Mouse (Mus musculus): ENCODE measurements around the gene Plekhg5. TPM values are rescaled to one million over a fixed set of nuclear protein-coding genes. Genes with fewer than 3 reads are reported as not detected.

Plekhg5 gene
- total and polyA plus RNA-seq, 3 experiments, result 0.05 to 2.1 (median 1.1) TPM

DNA sequence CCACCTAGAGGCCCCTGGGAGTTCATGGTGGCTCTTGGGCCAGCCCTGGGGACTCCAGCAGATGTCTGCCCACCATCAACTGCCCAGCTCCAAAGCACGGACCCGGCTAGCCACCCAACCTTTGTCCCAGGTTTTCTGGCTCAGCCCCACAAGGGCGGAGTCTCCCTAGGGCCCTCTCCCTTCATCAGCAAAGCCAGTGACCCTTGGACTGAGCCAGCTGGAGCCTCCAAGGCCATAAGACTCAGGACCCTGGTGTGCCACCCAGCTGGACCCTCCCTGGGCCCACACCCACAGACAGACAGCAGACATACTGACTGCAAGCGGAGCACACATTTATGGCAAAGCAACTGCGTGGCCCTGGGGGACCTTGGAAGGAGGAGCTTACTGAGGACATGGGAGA lies 56.5 kb downstream of the Plekhg5 start:
- no peak for DNase-seq (ENCODE audit: extremely low read depth)
- in situ Hi-C loops (cut with MboI; ENCODE audit: low pct_ligation_motif_present, low pct_unique_long_range_greater_than_20kb, low sequenced_read_pairs), result no loop called here
- Histone ChIP-seq H3K36me3 (replicated peaks in 1 of 2; ENCODE audit: control insufficient read depth in 1 of 2, insufficient read depth in 1 of 2, low read length in 1 of 2) (no peaks in the 10 kb centered on the region), H3K79me2 (replicated peaks; ENCODE audit: control insufficient read depth, extremely low read depth, insufficient read depth, poor library complexity, severe bottlenecking) (no peaks in the 10 kb centered on the region), H3K27ac (ENCODE audit: insufficient read depth, low read depth) (no peak overlapping the region), H3K4me2 (ENCODE audit: insufficient read depth, low read depth, poor library complexity, severe bottlenecking) (no peak overlapping the region), H3K9me3 (replicated peaks; ENCODE audit: low read length) (peaks cover 48% of the 10 kb centered on the region), H3K4me3 (replicated peaks in 1 of 3; ENCODE audit: low read depth in 2 of 3, low read length in 2 of 3, poor library complexity in 1 of 3) (no peak overlapping the region), H3K27me3 (replicated peaks) (peaks cover 95% of the 10 kb centered on the region), H3K9ac (ENCODE audit: insufficient read depth, low read depth) (no peak overlapping the region), H3K4me1 (ENCODE audit: control insufficient read depth in 1 of 2, insufficient read depth in 2 of 2) (peaks cover 15 to 20% of the 10 kb centered on the region in 2 experiments)
- no peak for TF ChIP-seq E2F4 (IDR thresholded peaks at IDR 0.05; ENCODE audit: insufficient replicate concordance, low read depth, low read length)
- TF ChIP-seq JUN (IDR thresholded peaks at IDR 0.05; ENCODE audit: insufficient read depth, low read depth, low read length), result no peak
- TF ChIP-seq NELFE (IDR thresholded peaks at IDR 0.05; ENCODE audit: low read depth, low read length), result no peak
- no peak for TF ChIP-seq ETS1 (conservative IDR thresholded peaks at IDR 0.05; ENCODE audit: low read depth, low read length)
- TF ChIP-seq UBTF (IDR thresholded peaks at IDR 0.05; ENCODE audit: low read depth, low read length), result no peak
- TF ChIP-seq TBP (conservative IDR thresholded peaks at IDR 0.05; ENCODE audit: low read depth, low read length), result no peak
- TF ChIP-seq SMC3 (IDR thresholded peaks at IDR 0.05; ENCODE audit: low read depth, low read length), result no peak
- TF ChIP-seq ZMIZ1 (IDR thresholded peaks at IDR 0.05; ENCODE audit: low read depth, low read length), result no peak
- TF ChIP-seq CHD2 (IDR thresholded peaks at IDR 0.05; ENCODE audit: low read length), result no peak
- TF ChIP-seq MAZ (IDR thresholded peaks at IDR 0.05; ENCODE audit: low read depth, low read length), result no peak
- no peak for TF ChIP-seq ELF1 (IDR thresholded peaks at IDR 0.05; ENCODE audit: low read depth, low read length)
- no peak for TF ChIP-seq USF2 (conservative IDR thresholded peaks at IDR 0.05; ENCODE audit: low read depth, low read length)
- no peak for TF ChIP-seq ZKSCAN1 (IDR thresholded peaks at IDR 0.05; ENCODE audit: borderline replicate concordance, low read depth, low read length)
- no peak for TF ChIP-seq POLR2A (IDR thresholded peaks at IDR 0.05; ENCODE audit: low read depth, low read length)
- no peak for TF ChIP-seq POLR2AphosphoS2 (IDR thresholded peaks at IDR 0.05; ENCODE audit: low read depth, low read length)
- TF ChIP-seq RCOR1 (conservative IDR thresholded peaks at IDR 0.05; ENCODE audit: low read depth, low read length), result no peak
- no peak for TF ChIP-seq IRF4 (IDR thresholded peaks at IDR 0.05; ENCODE audit: low read depth, low read length)
- dilution Hi-C loops (cut with MboI; ENCODE audit: extremely low pct_ligation_motif_present, extremely low pct_unique_long_range_greater_than_20kb, low sequenced_read_pairs), result no loop called here

DNA sequence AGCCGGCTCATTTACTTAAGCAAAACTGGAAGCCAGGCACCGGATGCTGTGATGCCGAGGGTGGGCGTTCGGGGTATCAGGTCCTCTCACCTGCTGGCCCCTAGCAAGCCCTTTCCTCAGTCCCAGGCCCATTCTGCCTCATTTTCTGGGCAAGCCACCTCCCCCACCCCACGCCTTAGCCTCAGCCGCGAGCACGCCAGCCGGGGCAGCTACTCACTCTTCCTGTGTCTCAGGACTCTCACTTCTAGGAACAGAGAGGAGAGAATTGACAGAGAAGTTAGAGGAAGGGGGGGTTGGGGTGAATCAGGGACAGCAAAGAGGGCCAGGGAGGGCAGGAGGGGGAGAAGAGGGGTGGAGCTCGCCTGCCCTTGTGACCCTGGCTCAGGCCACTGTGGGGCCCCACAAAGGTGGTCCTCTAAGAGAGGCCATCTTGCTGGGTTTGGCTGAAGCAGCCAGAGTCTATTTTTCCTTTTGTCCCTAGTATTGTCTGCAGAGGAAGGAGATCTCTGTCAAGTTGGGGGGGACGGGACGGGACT lies 57.2 kb downstream of the Plekhg5 start:
- no peak for TF ChIP-seq BHLHE40 (IDR thresholded peaks at IDR 0.05; ENCODE audit: low read depth, low read length)
- TF ChIP-seq USF1 (IDR thresholded peaks at IDR 0.05; ENCODE audit: low read depth, low read length), result no peak
- TF ChIP-seq POLR2A (IDR thresholded peaks at IDR 0.05; ENCODE audit: low read depth, low read length), result no peak
- TF ChIP-seq MAZ (IDR thresholded peaks at IDR 0.05; ENCODE audit: low read depth, low read length), result no peak
- TF ChIP-seq JUND (conservative IDR thresholded peaks at IDR 0.05; ENCODE audit: low read depth, low read length), result no peak
- no peak for TF ChIP-seq NELFE (IDR thresholded peaks at IDR 0.05; ENCODE audit: low read depth, low read length)
- no peak for TF ChIP-seq PAX5 (IDR thresholded peaks at IDR 0.05; ENCODE audit: low read length)
- TF ChIP-seq ELF1 (IDR thresholded peaks at IDR 0.05; ENCODE audit: low read depth, low read length), result no peak
- TF ChIP-seq MAFK (IDR thresholded peaks at IDR 0.05; ENCODE audit: insufficient replicate concordance, low read length), result no peak
- no peak for TF ChIP-seq CHD1 (IDR thresholded peaks at IDR 0.05; ENCODE audit: low read depth, low read length)
- Histone ChIP-seq H3K27ac (ENCODE audit: insufficient read depth, low read depth) (no peak overlapping the region), H3K9ac (ENCODE audit: insufficient read depth, low read depth) (no peak overlapping the region), H3K4me2 (ENCODE audit: insufficient read depth, low read depth, poor library complexity, severe bottlenecking) (no peak overlapping the region), H3K27me3 (replicated peaks) (peaks cover 94% of the 10 kb centered on the region), H3K4me3 (replicated peaks in 1 of 3; ENCODE audit: low read depth in 2 of 3, low read length in 2 of 3, poor library complexity in 1 of 3) (no peak overlapping the region), H3K9me3 (replicated peaks; ENCODE audit: low read length) (peaks cover 48% of the 10 kb centered on the region), H3K4me1 (ENCODE audit: control insufficient read depth in 1 of 2, insufficient read depth in 2 of 2) (peaks cover 10 to 13% of the 10 kb centered on the region in 2 experiments), H3K79me2 (replicated peaks; ENCODE audit: control insufficient read depth, extremely low read depth, insufficient read depth, poor library complexity, severe bottlenecking) (no peaks in the 10 kb centered on the region), H3K36me3 (replicated peaks in 1 of 2; ENCODE audit: control insufficient read depth in 1 of 2, insufficient read depth in 1 of 2, low read length in 1 of 2) (no peaks in the 10 kb centered on the region)
- dilution Hi-C loops (cut with MboI; ENCODE audit: extremely low pct_ligation_motif_present, extremely low pct_unique_long_range_greater_than_20kb, low sequenced_read_pairs) (no loop called here), in situ Hi-C loops (cut with MboI; ENCODE audit: low pct_ligation_motif_present, low pct_unique_long_range_greater_than_20kb, low sequenced_read_pairs) (no loop called here)
- DNase-seq (ENCODE audit: extremely low read depth), result no peak
